Mouse (Mus musculus): Measurements from ENCODE around the gene Slc24a3.

DNA sequence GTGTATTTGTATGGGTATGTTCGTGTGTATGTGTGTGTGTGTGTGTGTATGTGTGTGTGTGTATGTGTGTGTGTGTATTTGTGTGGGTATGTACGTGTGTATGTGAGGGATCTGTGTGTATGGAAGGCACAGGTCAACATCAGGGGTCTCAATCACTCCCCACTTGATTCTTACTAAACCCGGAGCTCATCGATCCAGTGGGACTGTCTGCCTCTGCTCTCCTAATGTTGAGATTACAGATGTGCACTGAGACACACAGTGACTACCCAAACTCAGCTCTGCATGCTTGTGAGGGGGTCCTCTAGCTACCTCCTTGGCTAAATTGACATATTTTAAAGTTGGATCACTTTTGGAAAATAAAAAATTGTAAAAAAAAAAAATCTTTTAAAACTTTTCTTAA lies 355.8 kb downstream of the Slc24a3 start:
- TF ChIP-seq EP300 (IDR thresholded peaks at IDR 0.05; ENCODE audit: low read depth) (no peak), CTCF (IDR thresholded peaks at IDR 0.05; ENCODE audit: low read depth) (no peak)

All from liver, embryonic 14.5 days (tissue).